ENCODE assay signal across 8 mouse cellular contexts in genomic region chr3:89213803-89214530, GRCm38 (mm10). TPM values are rescaled to one million over a fixed set of nuclear protein-coding genes. Genes with fewer than 3 reads are reported as not detected.
DNase-seq lines count a peak whose midpoint lies in the region; ATAC-seq lines count a peak whose summit lies in the region.

No protein-coding gene starts in this region.

- peak overlapping the region; percentile 94 for H3K4me2 ChIP-seq in heart, embryonic 13.5 days
- peak overlapping the region; percentile 96 for H3K4me2 ChIP-seq in liver, embryonic 12.5 days

- peak; percentile 96 for DNase-seq in kidney, postnatal 10 days
- peak; percentile 96 for DNase-seq in naive thymus-derived CD4-positive, alpha-beta T cell, adult 2 months (ENCODE audit: low read depth)
- DNase-seq in splenic B cell, adult 2 months (ENCODE audit: low read depth, low spot score): peak; percentile 97

- H3K4me3 ChIP-seq in brown adipose tissue, adult 24 weeks (ENCODE audit: insufficient read depth, low read depth, low read length): peak overlapping the region; percentile 84
- peak overlapping the region; percentile 95 for H3K4me3 ChIP-seq in heart, embryonic 13.5 days
- H3K4me3 ChIP-seq in liver, embryonic 12.5 days: peak overlapping the region; percentile 87

- under 1% methylated on average over 69 of the region's 69 CpGs for WGBS in heart, embryonic 13.5 days
- under 1% methylated on average over 69 of the region's 69 CpGs for WGBS in liver, embryonic 12.5 days (ENCODE audit: insufficient replicate concordance)

- H3K36me3 ChIP-seq in heart, embryonic 13.5 days: peaks cover 31% of the 10 kb centered on the region
- H3K36me3 ChIP-seq in liver, embryonic 12.5 days: peaks cover 28% of the 10 kb centered on the region
- H3K36me3 ChIP-seq in splenic B cell, adult 2 months (ENCODE audit: control insufficient read depth, insufficient read depth, low read length, poor library complexity, severe bottlenecking): peaks cover 3% of the 10 kb centered on the region; the same call in 1 of the 2 replicates

- no peaks in the 10 kb centered on the region for H3K4me1 ChIP-seq in brown adipose tissue, adult 24 weeks (ENCODE audit: control insufficient read depth, insufficient read depth, insufficient read length, low read length)
- H3K4me1 ChIP-seq in heart, embryonic 13.5 days: peaks cover 39% of the 10 kb centered on the region
- peaks cover 41% of the 10 kb centered on the region for H3K4me1 ChIP-seq in liver, embryonic 12.5 days

- peak overlapping the region; percentile 86 for H3K9ac ChIP-seq in heart, embryonic 13.5 days
- H3K9ac ChIP-seq in liver, embryonic 12.5 days: peak overlapping the region; percentile 80

- H3K9me3 ChIP-seq in heart, embryonic 13.5 days: no peaks in the 10 kb centered on the region
- no peaks in the 10 kb centered on the region for H3K9me3 ChIP-seq in liver, embryonic 12.5 days (replicated peaks)

- H3K27ac ChIP-seq in brown adipose tissue, adult 24 weeks (replicated peaks; ENCODE audit: low read depth, low read length): peak overlapping the region; percentile 84
- H3K27ac ChIP-seq in heart, embryonic 13.5 days (replicated peaks): peak overlapping the region; percentile 96
- H3K27ac ChIP-seq in liver, embryonic 12.5 days: peak overlapping the region; percentile 90

- ATAC-seq in CD4-positive, CD25-positive, alpha-beta regulatory T cell, adult 4 months: peak; percentile 85
- ATAC-seq in erythroid progenitor cell, adult 5-6 weeks (replicated peaks; ENCODE audit: low FRiP score, poor library complexity, severe bottlenecking): peak; percentile 93
- ATAC-seq in heart, embryonic 13.5 days (ENCODE audit: extremely low read depth, insufficient number of reproducible peaks, low FRiP score, low TSS enrichment): peak; percentile 87
- ATAC-seq in liver, embryonic 12.5 days: peak; percentile 90

- no peaks in the 10 kb centered on the region for H3K27me3 ChIP-seq in heart, embryonic 13.5 days (replicated peaks)
- H3K27me3 ChIP-seq in liver, embryonic 12.5 days (replicated peaks): peaks cover 20% of the 10 kb centered on the region
- H3K27me3 ChIP-seq in splenic B cell, adult 2 months (ENCODE audit: control insufficient read depth, insufficient read depth, low read length, poor library complexity, severe bottlenecking): no peaks in the 10 kb centered on the region

RNA-seq across cellular contexts. Expression of gene Thbs3, which starts 1.0 kb away (rescaled TPM):
- 1 to 10 TPM; 3.4 to 3.6 TPM for polyA plus RNA-seq in CD4-positive, CD25-positive, alpha-beta regulatory T cell, adult 4 months (2017; shearing (Covaris generic))
- 5.6 and 8.9 TPM in 2 replicates for polyA plus RNA-seq in brown adipose tissue, adult 24 weeks (2012; ENCODE audit: insufficient read depth, insufficient read length, missing spikeins)
- total RNA-seq in erythroid progenitor cell, adult 5-6 weeks (2015; ENCODE audit: low replicate concordance): not detected in 2 replicates
- not detected in 2 replicates for total RNA-seq in erythroid progenitor cell, adult 5-6 weeks (2017; ENCODE audit: low replicate concordance)
- 15.6 and 16.2 TPM in 2 replicates for polyA plus RNA-seq in heart, embryonic 13.5 days (2015; fragmentation: Nextera tagmentation; extraction: Ambion mirVana)
- polyA plus RNA-seq in liver, embryonic 12.5 days (2016; fragmentation: Nextera tagmentation; extraction: Ambion mirVana): 1.7 and 3.1 TPM in 2 replicates

RNA-seq across cellular contexts. Expression of gene Gba, which starts 11.2 kb away (rescaled TPM):
- 100 to 1,000 TPM in 1 of 2 experiments, 10 to 100 TPM in 1; 81.2 to 128 TPM for polyA plus RNA-seq in CD4-positive, CD25-positive, alpha-beta regulatory T cell, adult 4 months (2017; shearing (Covaris generic))
- polyA plus RNA-seq in brown adipose tissue, adult 24 weeks (2012; ENCODE audit: insufficient read depth, insufficient read length, missing spikeins): 18.2 and 25.1 TPM in 2 replicates
- total RNA-seq in erythroid progenitor cell, adult 5-6 weeks (2015; ENCODE audit: low replicate concordance): 27.4 and 36.5 TPM in 2 replicates
- 16.8 and 18.1 TPM in 2 replicates for total RNA-seq in erythroid progenitor cell, adult 5-6 weeks (2017; ENCODE audit: low replicate concordance)
- polyA plus RNA-seq in heart, embryonic 13.5 days (2015; fragmentation: Nextera tagmentation; extraction: Ambion mirVana): 32.7 and 34.8 TPM in 2 replicates
- 26.6 and 26.7 TPM in 2 replicates for polyA plus RNA-seq in liver, embryonic 12.5 days (2016; fragmentation: Nextera tagmentation; extraction: Ambion mirVana)

RNA-seq across cellular contexts. Expression of gene Mtx1, which starts 12.9 kb away (rescaled TPM):
- 100 to 1,000 TPM in 1 of 2 experiments, 10 to 100 TPM in 1; 78.8 to 144 TPM for polyA plus RNA-seq in CD4-positive, CD25-positive, alpha-beta regulatory T cell, adult 4 months (2017; shearing (Covaris generic))
- 108 and 115 TPM in 2 replicates for polyA plus RNA-seq in brown adipose tissue, adult 24 weeks (2012; ENCODE audit: insufficient read depth, insufficient read length, missing spikeins)
- 8.6 and 21.0 TPM in 2 replicates for total RNA-seq in erythroid progenitor cell, adult 5-6 weeks (2015; ENCODE audit: low replicate concordance)
- total RNA-seq in erythroid progenitor cell, adult 5-6 weeks (2017; ENCODE audit: low replicate concordance): 14.5 and 15.8 TPM in 2 replicates
- 125 and 126 TPM in 2 replicates for polyA plus RNA-seq in heart, embryonic 13.5 days (2015; fragmentation: Nextera tagmentation; extraction: Ambion mirVana)
- polyA plus RNA-seq in liver, embryonic 12.5 days (2016; fragmentation: Nextera tagmentation; extraction: Ambion mirVana): 160 and 167 TPM in 2 replicates

RNA-seq across cellular contexts. Expression of gene Muc1, which starts 14.9 kb away (rescaled TPM):
- 1 to 10 TPM; 1.1 to 2.0 TPM for polyA plus RNA-seq in CD4-positive, CD25-positive, alpha-beta regulatory T cell, adult 4 months (2017; shearing (Covaris generic))
- 0.75 and 0.83 TPM in 2 replicates for polyA plus RNA-seq in brown adipose tissue, adult 24 weeks (2012; ENCODE audit: insufficient read depth, insufficient read length, missing spikeins)
- total RNA-seq in erythroid progenitor cell, adult 5-6 weeks (2015; ENCODE audit: low replicate concordance): not detected in 2 replicates
- total RNA-seq in erythroid progenitor cell, adult 5-6 weeks (2017; ENCODE audit: low replicate concordance): not detected in 2 replicates
- polyA plus RNA-seq in heart, embryonic 13.5 days (2015; fragmentation: Nextera tagmentation; extraction: Ambion mirVana): 0.59 and 1.1 TPM in 2 replicates
- 0.13 TPM in 1 of 2 replicates, not detected in the other for polyA plus RNA-seq in liver, embryonic 12.5 days (2016; fragmentation: Nextera tagmentation; extraction: Ambion mirVana)

RNA-seq across cellular contexts. Expression of gene Fam189b, which starts 31.0 kb away (rescaled TPM):
- polyA plus RNA-seq in CD4-positive, CD25-positive, alpha-beta regulatory T cell, adult 4 months (2017; shearing (Covaris generic)): 100 to 1,000 TPM; 209 to 296 TPM
- 1.3 and 2.0 TPM in 2 replicates for polyA plus RNA-seq in brown adipose tissue, adult 24 weeks (2012; ENCODE audit: insufficient read depth, insufficient read length, missing spikeins)
- 5.0 and 5.4 TPM in 2 replicates for total RNA-seq in erythroid progenitor cell, adult 5-6 weeks (2015; ENCODE audit: low replicate concordance)
- 2.6 TPM in 1 of 2 replicates, not detected in the other for total RNA-seq in erythroid progenitor cell, adult 5-6 weeks (2017; ENCODE audit: low replicate concordance)
- 12.8 and 13.5 TPM in 2 replicates for polyA plus RNA-seq in heart, embryonic 13.5 days (2015; fragmentation: Nextera tagmentation; extraction: Ambion mirVana)
- 5.3 and 6.6 TPM in 2 replicates for polyA plus RNA-seq in liver, embryonic 12.5 days (2016; fragmentation: Nextera tagmentation; extraction: Ambion mirVana)

Comparison
In these comparisons a context has a peak if more than half of its experiments do, and no peak if none do; other contexts are left out.
1. Peak in every context shown above with its lines: DNase-seq, ATAC-seq, H3K4me3 ChIP-seq and H3K27ac ChIP-seq.